Mouse (Mus musculus) A20 (cell line): Measurements from ENCODE around the gene Ramp1.

Experiments used
- DNase-seq: peaks from one replicate; pipeline ENCODE4 v3.0.0-alpha.2; 2011; ENCODE audit warnings: low read depth, low spot score

The Ramp1 gene

GRCm38 (mm10) chr1:91179533-91180173 lies at the start of gene Ramp1:
TSS of gene Ramp1 (plus strand) at chr1:91179822.
- no peak for DNase-seq

GRCm38 (mm10) chr1:91137036-91137435 lies 42.6 kb upstream of the Ramp1 start:
- no peak for DNase-seq

- no peak for DNase-seq
Observed at GRCm38 (mm10) chr1:91144813-91145212, 34.8 kb upstream of the Ramp1 start, which contains the start of gene Rbm44. TSS of gene Rbm44 (plus strand) at chr1:91145089.

- DNase-seq = no peak
Observed at GRCm38 (mm10) chr1:91151509-91151908, 28.1 kb upstream of the Ramp1 start.

- no peak for DNase-seq
Observed at GRCm38 (mm10) chr1:91166798-91167197, 12.8 kb upstream of the Ramp1 start.

- no peak for DNase-seq
Observed at GRCm38 (mm10) chr1:91169157-91169556, 10.5 kb upstream of the Ramp1 start.

- DNase-seq = no peak
Observed at GRCm38 (mm10) chr1:91174796-91175195, 4.8 kb upstream of the Ramp1 start.

- no peak for DNase-seq
Observed at GRCm38 (mm10) chr1:91176026-91176425, 3.6 kb upstream of the Ramp1 start.

GRCm38 (mm10) chr1:91176871-91177270 lies 2.8 kb upstream of the Ramp1 start:
- no peak for DNase-seq

GRCm38 (mm10) chr1:91179086-91179485 lies 536 bp upstream of the Ramp1 start:
- peak; percentile 63 for DNase-seq

GRCm38 (mm10) chr1:91180174-91180565 lies 548 bp downstream of the Ramp1 start:
- no peak for DNase-seq

- no peak for DNase-seq
Observed at GRCm38 (mm10) chr1:91180723-91181122, 1.1 kb downstream of the Ramp1 start.

GRCm38 (mm10) chr1:91181261-91181660 lies 1.6 kb downstream of the Ramp1 start:
- DNase-seq = no peak

- no peak for DNase-seq
Observed at GRCm38 (mm10) chr1:91181784-91182450, 2.3 kb downstream of the Ramp1 start.

- no peak for DNase-seq
Observed at GRCm38 (mm10) chr1:91183305-91183704, 3.7 kb downstream of the Ramp1 start.

GRCm38 (mm10) chr1:91186677-91187076 lies 7.1 kb downstream of the Ramp1 start:
- DNase-seq = no peak

- no peak for DNase-seq
Observed at GRCm38 (mm10) chr1:91187315-91187714, 7.7 kb downstream of the Ramp1 start.

- DNase-seq = no peak
Observed at GRCm38 (mm10) chr1:91187786-91188640, 8.4 kb downstream of the Ramp1 start.

- DNase-seq = no peak
Observed at GRCm38 (mm10) chr1:91188851-91189460, 9.3 kb downstream of the Ramp1 start.

GRCm38 (mm10) chr1:91192184-91192583 lies 12.6 kb downstream of the Ramp1 start:
- no peak for DNase-seq

- no peak for DNase-seq
Observed at GRCm38 (mm10) chr1:91193242-91193641, 13.6 kb downstream of the Ramp1 start.

GRCm38 (mm10) chr1:91193680-91194079 lies 14.1 kb downstream of the Ramp1 start:
- no peak for DNase-seq
